Mouse (Mus musculus) heart, postnatal 25 days (tissue): ENCODE results near the gene Ydjc. TPM values are rescaled to one million over a fixed set of nuclear protein-coding genes. Genes with fewer than 3 reads are reported as not detected.
A peak's percentile ranks its signal among the peaks of the same experiment; 100 is the strongest.

ENCODE experiments used
- DNase-seq: peaks from one replicate; pipeline ENCODE4 v3.0.0; 2022; ENCODE audit warnings: low spot score
- intact Hi-C: fragments of 180-260 bp; cut with DNase I; formaldehyde crosslinking; loops from one replicate; pipeline ENCODE4 v1.15.1; 2025
- microRNA-seq: library from miRNA; unstranded; fragments of <30 nt; microRNA quantifications from one replicate; pipeline ENCODE4 v1.2.0, GENCODE M21; 2022
- total RNA-seq, 2 experiments: library from RNA; stranded (reverse); gene quantifications; 2 replicates each; pipeline ENCODE4 v1.2.3; 2021

The Ydjc gene
- total RNA-seq, 2 experiments from 2014 or later: 1.1 to 2.2 TPM

GRCm38 (mm10) chr16:17208389-17209361 lies 64.3 kb downstream of the Ydjc start, which contains the start of gene Rimbp3:
TSS of gene Rimbp3 (plus strand) at chr16:17208603.
- intact Hi-C loops: loop anchor here (2.0 to 5.0 kb wide), 2 partner anchors 24 to 76 kb away; partner anchors contain the start of genes Hic2 and Sdf2l1
- peak; percentile 68 for DNase-seq

GRCm38 (mm10) chr16:17209404-17209960 lies 65.1 kb downstream of the Ydjc start:
- intact Hi-C loops: loop anchor here (2.0 to 5.0 kb wide), 2 partner anchors 23 to 77 kb away; partner anchors contain the start of genes Hic2 and Sdf2l1
- no peak for DNase-seq

Small RNA genes lying within 50 kb of the gene (microRNA-seq; reads per million reads assigned to microRNA genes)
- gene Mir130b (177 reads per million, percentile 64 among the genes with 10 or more reads in this experiment), gene Mir301b (not detected)

Other genes starting within 250 kb of the Ydjc start
- gene Ppm1f, start 248.2 kb upstream of the Ydjc start, total RNA-seq: 10 to 100 TPM; 21.5 to 31.2 TPM
- 100 to 1,000 TPM in 1 of 2 experiments, 10 to 100 TPM in 1; 99.1 to 108 TPM for gene Mapk1, start 161.2 kb upstream of the Ydjc start, total RNA-seq
- gene Ypel1, start 74.9 kb upstream of the Ydjc start, total RNA-seq: 1 to 10 TPM; 1.5 to 1.8 TPM
- gene Ppil2, start 33.4 kb upstream of the Ydjc start, total RNA-seq: 10 to 100 TPM; 33.7 to 38.6 TPM
- gene 2610318N02Rik, start 19.5 kb upstream of the Ydjc start, total RNA-seq: not detected
- gene Sdf2l1, start 12.2 kb upstream of the Ydjc start, total RNA-seq: 10 to 100 TPM; 15.6 to 21.7 TPM
- under 1 TPM in 1 of 2 experiments, not detected in 1; 0.13 TPM for gene Ccdc116, start 2.6 kb downstream of the Ydjc start, total RNA-seq
- gene Ube2l3, start 58.0 kb downstream of the Ydjc start, total RNA-seq: 100 to 1,000 TPM; 102 to 113 TPM
- under 1 TPM; 0.08 to 0.14 TPM for gene Rimbp3, start 64.0 kb downstream of the Ydjc start, total RNA-seq
- 1 to 10 TPM; 2.0 to 2.2 TPM for gene Hic2, start 89.0 kb downstream of the Ydjc start, total RNA-seq
- gene Tmem191c, start 131.5 kb downstream of the Ydjc start, total RNA-seq: 1 to 10 TPM; 2.0 to 2.7 TPM
- gene Serpind1, start 186.8 kb downstream of the Ydjc start, total RNA-seq: 1 to 10 TPM; 2.0 TPM